ENCODE assay signal across 24 mouse cellular contexts in genomic region chr1:167831601-167832000, GRCm38 (mm10).
A peak's percentile ranks its signal among the peaks of the same experiment; 100 is the strongest.
DNase-seq lines count a peak whose midpoint lies in the region; ATAC-seq lines count a peak whose summit lies in the region.
"Had no signal": no experiment of that assay in that cellular context is flagged by ENCODE, and none has a peak within 500 bp of the region (broad histone marks: within the 10 kb centered on the region; RNA-seq: fewer than 3 reads in every experiment).

No protein-coding gene starts in this region.

- intact Hi-C loops in heart, postnatal 14 days (cut with DNase I), result no loop called here

- peak; percentile 71 for DNase-seq in heart, adult 11 months
- DNase-seq in heart, postnatal 4 days, result no peak
- DNase-seq in heart, adult 9 months (ENCODE audit: low spot score in 2 of 2), result no peak
- no peak for DNase-seq in heart, postnatal 14 days
- DNase-seq: adrenal gland, adult 8-10 months; adrenal gland, postnatal 14 days; adrenal gland, postnatal 36 days; B cell, adult 2 months; cerebellum, adult 11-12 months; cerebellum, adult 2 months; cerebellum, adult 9-10 months; cerebellum, postnatal 10 days; cerebellum, postnatal 25 days had no signal

- H3K4me2 ChIP-seq in heart, embryonic 11.5 days, result peak overlapping the region; percentile 46
- H3K4me2 ChIP-seq in heart, embryonic 13.5 days, result peak overlapping the region; percentile 16; the same call in 1 of the 2 replicates
- H3K4me2 ChIP-seq: embryonic facial prominence, embryonic 12.5 days; forebrain, embryonic 13.5 days; forebrain, embryonic 15.5 days had no signal

- ATAC-seq in heart, embryonic 11.5 days (replicated peaks; ENCODE audit: insufficient number of reproducible peaks, low FRiP score, low TSS enrichment), result no peak
- no peak for ATAC-seq in heart, embryonic 13.5 days (ENCODE audit: extremely low read depth, insufficient number of reproducible peaks, low FRiP score, low TSS enrichment)
- ATAC-seq: activated CD4-positive, CD25-positive, alpha-beta regulatory T cell, adult 4 months; CD4-positive, CD25-positive, alpha-beta regulatory T cell, adult 4 months; forebrain, embryonic 13.5 days; forebrain, embryonic 15.5 days; Patski had no signal

- no peaks in the 10 kb centered on the region for H3K36me3 ChIP-seq in heart, embryonic 11.5 days (ENCODE audit: control insufficient read depth, insufficient read depth, low read length)
- no peaks in the 10 kb centered on the region for H3K36me3 ChIP-seq in heart, embryonic 13.5 days
- H3K36me3 ChIP-seq: embryonic facial prominence, embryonic 10.5 days; embryonic facial prominence, embryonic 12.5 days; forebrain, embryonic 15.5 days; G1E had no signal

- 0 out of 2 replicates have a peak overlapping the region, but pooled peaks have one; percentile 3 for H3K9ac ChIP-seq in heart, embryonic 11.5 days (ENCODE audit: low read depth, low read length)
- H3K9ac ChIP-seq in heart, embryonic 13.5 days, result no peak overlapping the region
- H3K9ac ChIP-seq: embryonic facial prominence, embryonic 12.5 days; forebrain, embryonic 13.5 days; forebrain, embryonic 15.5 days had no signal

- no peaks in the 10 kb centered on the region for H3K4me1 ChIP-seq in heart, embryonic 11.5 days (ENCODE audit: control insufficient read depth, insufficient read depth, low read length)
- H3K4me1 ChIP-seq in heart, embryonic 13.5 days, result no peaks in the 10 kb centered on the region
- H3K4me1 ChIP-seq: embryonic facial prominence, embryonic 10.5 days; embryonic facial prominence, embryonic 12.5 days; forebrain, embryonic 13.5 days; forebrain, embryonic 15.5 days had no signal

- WGBS in heart, embryonic 11.5 days (ENCODE audit: insufficient replicate concordance), result 87% methylated on average over 3 of the region's 3 CpGs
- WGBS in heart, embryonic 13.5 days, result 83% methylated on average over 3 of the region's 3 CpGs

- no peaks in the 10 kb centered on the region for H3K9me3 ChIP-seq in heart, embryonic 11.5 days (replicated peaks; ENCODE audit: control insufficient read depth, low read length)
- H3K9me3 ChIP-seq in heart, embryonic 13.5 days, result no peaks in the 10 kb centered on the region
- H3K9me3 ChIP-seq: embryonic facial prominence, embryonic 10.5 days; embryonic facial prominence, embryonic 12.5 days; forebrain, embryonic 13.5 days; forebrain, embryonic 15.5 days had no signal

- peak overlapping the region; percentile 22; the same call in 1 of the 2 replicates for H3K4me3 ChIP-seq in heart, embryonic 11.5 days (ENCODE audit: low read depth, low read length)
- H3K4me3 ChIP-seq in heart, embryonic 13.5 days, result peak overlapping the region; percentile 18
- H3K4me3 ChIP-seq: embryonic facial prominence, embryonic 10.5 days; embryonic facial prominence, embryonic 12.5 days; forebrain, embryonic 13.5 days; forebrain, embryonic 15.5 days had no signal

- no peak overlapping the region for H3K27ac ChIP-seq in heart, embryonic 11.5 days (ENCODE audit: low read depth, low read length)
- H3K27ac ChIP-seq in heart, embryonic 13.5 days (replicated peaks), result no peak overlapping the region
- H3K27ac ChIP-seq: embryonic facial prominence, embryonic 10.5 days; embryonic facial prominence, embryonic 12.5 days; forebrain, embryonic 13.5 days; forebrain, embryonic 15.5 days had no signal

- H3K27me3 ChIP-seq in heart, embryonic 11.5 days (ENCODE audit: control insufficient read depth, insufficient read depth, low read length), result no peaks in the 10 kb centered on the region
- H3K27me3 ChIP-seq in heart, embryonic 13.5 days (replicated peaks), result no peaks in the 10 kb centered on the region
- H3K27me3 ChIP-seq: CH12.LX; embryonic facial prominence, embryonic 12.5 days; forebrain, embryonic 13.5 days; forebrain, embryonic 15.5 days had no signal
